Mouse (Mus musculus) heart, adult 2 months (tissue): ENCODE measurements around the gene Gm5751. TPM values are rescaled to one million over a fixed set of nuclear protein-coding genes. Genes with fewer than 3 reads are reported as not detected.
A peak's percentile ranks its signal among the peaks of the same experiment; 100 is the strongest.
"Not testable (repeated sequence)": the region's sequence is repeated elsewhere in the genome, so short reads cannot be mapped to it uniquely, and the experiment has no call there.

ENCODE experiments used
- DNase-seq, 2 experiments: peaks; one replicate each; pipeline ENCODE4 v3.0.0; 2021
- H3K27ac ChIP-seq: fragments of 200-600 bp; 2 replicates; pipeline ENCODE4 v1.8.1; 2022
- H3K27me3 ChIP-seq: fragments of 200-500 bp; 2 replicates; pipeline ENCODE4 v1.6.1; 2012; ENCODE audit warnings: mild to moderate bottlenecking, low read length, inconsistent platforms, mixed read lengths; ENCODE audit not compliant: control insufficient read depth, insufficient read depth
- H3K36me3 ChIP-seq: fragments of 200-500 bp; 2 replicates; pipeline ENCODE4 v1.6.1; 2012; ENCODE audit warnings: low read length, inconsistent platforms; ENCODE audit not compliant: control insufficient read depth, insufficient read depth
- H3K4me1 ChIP-seq: fragments of 200-500 bp; 2 replicates; pipeline ENCODE4 v1.6.1; 2011; ENCODE audit warnings: low read length; ENCODE audit not compliant: control insufficient read depth, insufficient read depth
- H3K4me3 ChIP-seq: fragments of 200-600 bp; 2 replicates; pipeline ENCODE4 v1.8.1; 2022
- H3K79me2 ChIP-seq: fragments of 200-500 bp; replicated peaks from 2 replicates; pipeline ENCODE4 v1.6.1; 2012; ENCODE audit warnings: mild to moderate bottlenecking, inconsistent platforms, low read length, moderate library complexity, mixed read lengths; ENCODE audit not compliant: control insufficient read depth, insufficient read depth
- H3K9ac ChIP-seq: fragments of 200-500 bp; 2 replicates; pipeline ENCODE4 v1.6.1; 2012; ENCODE audit warnings: low read depth, mild to moderate bottlenecking, control low read depth, inconsistent platforms, low read length, mixed read lengths
- CTCF ChIP-seq: fragments of 200-600 bp; IDR thresholded peaks from 2 replicates; pipeline ENCODE4 v1.8.1; 2022; ENCODE audit warnings: antibody characterized with exemption, mild to moderate bottlenecking, moderate library complexity
- EP300 ChIP-seq: fragments of 200-500 bp; IDR thresholded peaks from 2 replicates; pipeline ENCODE4 v1.6.1; 2011; ENCODE audit warnings: low read depth, low read length, control low read depth; ENCODE audit not compliant: insufficient read depth
- POLR2A ChIP-seq: fragments of 200-500 bp; IDR thresholded peaks from 2 replicates; pipeline ENCODE4 v1.6.1; 2011; ENCODE audit warnings: mild to moderate bottlenecking, low read depth, low read length, control low read depth; ENCODE audit not compliant: insufficient read depth
- WGBS: fragments of 180-500 bp; shearing (Covaris S2); methylation state at CpG from one replicate; pipeline ENCODE4 v1.1.7; 2018; 5-methylcytosine and 5-hydroxymethylcytosine counted together
- intact Hi-C: fragments of 180-260 bp; cut with DNase I; formaldehyde crosslinking; loops from one replicate; pipeline ENCODE4 v1.15.1; 2025
- long read RNA-seq: library from polyadenylated mRNA; stranded (forward); transcript quantifications from one replicate; pipeline ENCODE4 v2.0.0, GENCODE M21; 2021
- polyA plus RNA-seq: library from polyadenylated mRNA; depleted of rRNA; stranded (reverse); fragments of >200 nt; gene quantifications from 2 replicates; pipeline ENCODE4 v1.2.3, GENCODE M21; 2012; rRNA removed
- total RNA-seq, 2 experiments: library from RNA; stranded (reverse); gene quantifications; 2 replicates each; pipeline ENCODE4 v1.2.3; 2021

Gm5751 gene
- total RNA-seq (not detected), polyA plus RNA-seq (not detected in 2 replicates)
- long read RNA-seq = 0 reads

- not testable (repeated sequence) for H3K4me1 ChIP-seq, H3K9ac ChIP-seq, H3K27ac ChIP-seq, H3K36me3 ChIP-seq, H3K27me3 ChIP-seq, H3K79me2 ChIP-seq, DNase-seq, H3K4me3 ChIP-seq
- WGBS = 82% methylated on average over 3 of the region's 4 CpGs
- intact Hi-C loops = loop anchor here (1.0 kb wide), 1 partner anchor 33 kb away; no protein-coding TSS in a partner anchor
Measured at GRCm38 (mm10) chrX:8873953-8874352, at the start of gene Gm5751. Gm5751 (plus strand) TSS chrX:8874253.

- no peaks in the 10 kb centered on the region for H3K4me1 ChIP-seq
- H3K4me3 ChIP-seq = no peak overlapping the region
- peak; percentile 4 to 40 for DNase-seq
- peak; percentile 64 for TF ChIP-seq CTCF
- no peak for TF ChIP-seq EP300
- TF ChIP-seq POLR2A = no peak
- no peaks in the 10 kb centered on the region for H3K36me3 ChIP-seq
- intact Hi-C loops = no loop called here
- no peaks in the 10 kb centered on the region for H3K27me3 ChIP-seq
- no peak overlapping the region for H3K9ac ChIP-seq
- no peaks in the 10 kb centered on the region for H3K79me2 ChIP-seq
- H3K27ac ChIP-seq = no peak overlapping the region
Measured at GRCm38 (mm10) chrX:8832043-8832442, 42.0 kb upstream of the Gm5751 start.

- intact Hi-C loops = no loop called here
- 59% methylated on average over 1 of the region's 1 CpGs for WGBS
Measured at GRCm38 (mm10) chrX:8843694-8844093, 30.4 kb upstream of the Gm5751 start, which contains the start of gene Gm6592. Gm6592 (plus strand) TSS chrX:8843994.

GRCm38 (mm10) chrX:8852486-8852885, 21.6 kb upstream of the Gm5751 start:
- Histone ChIP-seq H3K27ac (no peak overlapping the region), H3K79me2 (no peaks in the 10 kb centered on the region), H3K36me3 (no peaks in the 10 kb centered on the region), H3K4me3 (no peak overlapping the region), H3K4me1 (no peaks in the 10 kb centered on the region), H3K9ac (no peak overlapping the region), H3K27me3 (no peaks in the 10 kb centered on the region)
- DNase-seq = no peak
- no peak for TF ChIP-seq POLR2A
- intact Hi-C loops = no loop called here
- 84% methylated on average over 10 of the region's 10 CpGs for whole genome bisulfite sequencing

More at GRCm38 (mm10) chrX:8843694-8844093, 30.4 kb upstream of the Gm5751 start, which contains the start of gene Gm6592:
- TF ChIP-seq EP300 = no peak
- no peak for TF ChIP-seq CTCF
- no peak for TF ChIP-seq POLR2A
- Histone ChIP-seq H3K4me1 (no peaks in the 10 kb centered on the region), H3K9ac (no peak within 1 kb of the TSS), H3K36me3 (no peaks in the 10 kb centered on the region), H3K27ac (no peak within 1 kb of the TSS), H3K79me2 (no peaks in the 10 kb centered on the region), H3K4me3 (no peak within 1 kb of the TSS), H3K27me3 (no peaks in the 10 kb centered on the region)
- no peak for DNase-seq

GRCm38 (mm10) chrX:8864331-8864730, 9.7 kb upstream of the Gm5751 start:
- H3K79me2 ChIP-seq, H3K36me3 ChIP-seq, intact Hi-C loops, H3K27ac ChIP-seq, H3K9ac ChIP-seq, H3K4me1 ChIP-seq, H3K4me3 ChIP-seq, H3K27me3 ChIP-seq: not testable (repeated sequence)
- WGBS = 7% methylated on average over 3 of the region's 3 CpGs
- peak; percentile 63 for TF ChIP-seq CTCF
- DNase-seq = peak; percentile 35 to 44

GRCm38 (mm10) chrX:8884336-8884735, 10.3 kb downstream of the Gm5751 start:
- intact Hi-C loops = no loop called here

GRCm38 (mm10) chrX:8891975-8892342, 17.9 kb downstream of the Gm5751 start:
- Histone ChIP-seq H3K27ac (no peak overlapping the region), H3K36me3 (no peaks in the 10 kb centered on the region), H3K4me3 (no peak overlapping the region; the same call in 1 of the 2 replicates), H3K79me2 (no peaks in the 10 kb centered on the region), H3K4me1 (no peaks in the 10 kb centered on the region), H3K27me3 (no peaks in the 10 kb centered on the region), H3K9ac (no peak overlapping the region)
- intact Hi-C loops = no loop called here
- no peak for TF ChIP-seq CTCF
- TF ChIP-seq EP300 = no peak
- no peak for TF ChIP-seq POLR2A
- DNase-seq = no peak
- 29% methylated on average over 5 of the region's 9 CpGs for WGBS

More at GRCm38 (mm10) chrX:8884336-8884735, 10.3 kb downstream of the Gm5751 start:
- Histone ChIP-seq H3K9ac (no peak overlapping the region), H3K36me3 (no peaks in the 10 kb centered on the region), H3K79me2 (no peaks in the 10 kb centered on the region), H3K4me1 (no peaks in the 10 kb centered on the region), H3K27ac (no peak overlapping the region), H3K4me3 (no peak overlapping the region), H3K27me3 (no peaks in the 10 kb centered on the region)
- no peak for DNase-seq
- TF ChIP-seq POLR2A (no peak), CTCF (no peak), EP300 (no peak)
- WGBS = 59% methylated on average over 4 of the region's 4 CpGs
